Mouse (Mus musculus) thymus, adult 2 months (tissue): ENCODE measurements around the gene Deaf1.

Source experiments
- CTCF ChIP-seq: fragments of 200-500 bp; IDR thresholded peaks from 2 replicates; pipeline ENCODE4 v1.5.1; 2012; ENCODE audit warnings: mild to moderate bottlenecking, control low read depth, low read length, moderate library complexity, borderline replicate concordance; ENCODE audit not compliant: control insufficient read depth, poor library complexity, insufficient read depth; ENCODE audit errors: extremely low read depth
- POLR2A ChIP-seq: fragments of 200-500 bp; IDR thresholded peaks from 2 replicates; pipeline ENCODE4 v1.6.1; 2012; ENCODE audit warnings: mild to moderate bottlenecking, low read length, control low read depth, moderate library complexity; ENCODE audit not compliant: control insufficient read depth, poor library complexity, insufficient read depth; ENCODE audit errors: extremely low read depth

DNA sequence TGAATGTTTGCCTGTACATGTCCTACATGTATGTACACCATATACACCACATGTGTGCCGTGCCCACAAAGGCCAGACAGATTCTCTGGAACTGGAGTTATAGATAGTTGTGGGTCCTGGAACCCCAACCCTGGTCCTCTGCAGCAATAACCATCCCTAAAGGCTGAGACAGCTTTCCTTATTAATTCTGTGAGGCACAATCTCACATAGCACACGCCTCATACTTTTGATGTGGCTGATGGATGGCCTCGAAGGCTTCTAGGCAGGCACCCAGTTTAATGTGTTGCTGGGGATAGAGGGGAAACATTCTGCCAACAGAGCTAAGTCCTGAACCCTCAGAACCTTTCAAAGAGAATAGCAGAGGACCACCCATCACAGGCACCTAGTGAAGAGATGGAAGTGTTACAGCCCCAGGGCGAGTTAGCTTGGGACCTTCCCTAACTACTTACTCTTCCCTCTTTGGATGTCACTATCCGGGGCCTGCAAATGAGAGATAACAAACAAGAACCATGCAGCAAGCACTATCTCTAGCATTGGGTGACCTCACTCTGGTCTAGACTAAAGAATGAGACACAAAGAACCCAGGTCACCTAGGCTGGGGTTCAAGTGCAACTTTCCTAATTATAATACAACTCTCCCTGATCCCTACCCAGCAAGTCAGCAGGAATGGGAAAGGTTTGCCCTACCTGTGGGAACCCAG, 37.0 kb upstream of the Deaf1 start:
- TF ChIP-seq POLR2A, result no peak
- no peak for TF ChIP-seq CTCF
